Mouse (Mus musculus) thymus, postnatal 25 days (tissue): ENCODE measurements around the gene Pam.
"Not testable (repeated sequence)": the region's sequence is repeated elsewhere in the genome, so short reads cannot be mapped to it uniquely, and the experiment has no call there.

ENCODE experiments used
- DNase-seq: peaks from one replicate; pipeline ENCODE4 v3.0.0; 2022

The Pam gene

GRCm38 (mm10) chr1:98031802-98032201, 63.6 kb downstream of the Pam start:
- DNase-seq: no peak

GRCm38 (mm10) chr1:98029025-98029424, 66.4 kb downstream of the Pam start:
- no peak for DNase-seq

- DNase-seq: no peak
Measured at GRCm38 (mm10) chr1:98028468-98028867, 67.0 kb downstream of the Pam start.

GRCm38 (mm10) chr1:98027959-98028358, 67.5 kb downstream of the Pam start:
- no peak for DNase-seq

GRCm38 (mm10) chr1:98025924-98026640, 69.4 kb downstream of the Pam start:
- no peak for DNase-seq

- DNase-seq: no peak
Measured at GRCm38 (mm10) chr1:98023866-98024265, 71.6 kb downstream of the Pam start.

GRCm38 (mm10) chr1:98018987-98019386, 76.5 kb downstream of the Pam start:
- no peak for DNase-seq

GRCm38 (mm10) chr1:98016004-98016848, 79.2 kb downstream of the Pam start:
- DNase-seq: no peak

- DNase-seq: no peak
Measured at GRCm38 (mm10) chr1:98015564-98015963, 79.9 kb downstream of the Pam start.

- DNase-seq: no peak
Measured at GRCm38 (mm10) chr1:98002561-98003425, 92.7 kb downstream of the Pam start.

GRCm38 (mm10) chr1:97999465-97999864, 96.0 kb downstream of the Pam start:
- no peak for DNase-seq

GRCm38 (mm10) chr1:97998961-97999360, 96.5 kb downstream of the Pam start:
- DNase-seq: not testable (repeated sequence)

GRCm38 (mm10) chr1:97997088-97997487, 98.4 kb downstream of the Pam start:
- DNase-seq: no peak

GRCm38 (mm10) chr1:97991976-97992375, 103.5 kb downstream of the Pam start:
- DNase-seq: no peak

GRCm38 (mm10) chr1:97983189-97983588, 112.3 kb downstream of the Pam start:
- no peak for DNase-seq

GRCm38 (mm10) chr1:97979422-97979821, 116.0 kb downstream of the Pam start:
- no peak for DNase-seq

- DNase-seq: no peak
Measured at GRCm38 (mm10) chr1:97977521-97977920, 117.9 kb downstream of the Pam start.

GRCm38 (mm10) chr1:97976873-97977473, 118.5 kb downstream of the Pam start:
- DNase-seq: no peak

GRCm38 (mm10) chr1:97976072-97976471, 119.4 kb downstream of the Pam start:
- DNase-seq: no peak

- no peak for DNase-seq
Measured at GRCm38 (mm10) chr1:97974968-97975367, 120.5 kb downstream of the Pam start.

- DNase-seq: no peak
Measured at GRCm38 (mm10) chr1:97969765-97970164, 125.7 kb downstream of the Pam start.

GRCm38 (mm10) chr1:97963711-97964110, 131.7 kb downstream of the Pam start:
- no peak for DNase-seq

GRCm38 (mm10) chr1:97962134-97962533, 133.3 kb downstream of the Pam start:
- DNase-seq: no peak
